Mouse (Mus musculus) liver, embryonic 13.5 days (tissue): ENCODE results near the gene Ppp1r26. TPM values are rescaled to one million over a fixed set of nuclear protein-coding genes. Genes with fewer than 3 reads are reported as not detected.

Source experiments
- ATAC-seq: fragments of 200-750 bp; cut with Nextera tagmentation; 2 replicates; pipeline ENCODE4 v1.8.0; 2017; ENCODE audit warnings: low read depth, mild to moderate bottlenecking, moderate number of reproducible peaks, moderate library complexity
- DNase-seq: peaks from one replicate; pipeline ENCODE4 v3.0.0; 2022
- H3K27ac ChIP-seq: fragments of 300-500 bp; sonication (generic); 2 replicates; pipeline ENCODE4 v1.5.1; 2015; ENCODE audit warnings: moderate library complexity, mild to moderate bottlenecking, inconsistent platforms
- H3K27me3 ChIP-seq: fragments of 300-500 bp; sonication (generic); 2 replicates; pipeline ENCODE4 v1.6.1; 2015; ENCODE audit warnings: mild to moderate bottlenecking, inconsistent platforms
- H3K36me3 ChIP-seq: fragments of 300-500 bp; sonication (generic); 2 replicates; pipeline ENCODE4 v1.6.1; 2015; ENCODE audit warnings: mild to moderate bottlenecking, inconsistent platforms
- H3K4me1 ChIP-seq: fragments of 300-500 bp; sonication (generic); replicated peaks from 2 replicates; pipeline ENCODE4 v1.6.1; 2015; ENCODE audit warnings: inconsistent platforms
- H3K4me2 ChIP-seq: fragments of 300-500 bp; sonication (generic); 2 replicates; pipeline ENCODE4 v1.6.1; 2015; ENCODE audit warnings: inconsistent platforms, mild to moderate bottlenecking, moderate library complexity
- H3K4me3 ChIP-seq: fragments of 300-500 bp; sonication (generic); replicated peaks from 2 replicates; pipeline ENCODE4 v1.5.1; 2015; ENCODE audit warnings: mild to moderate bottlenecking, inconsistent platforms
- H3K9ac ChIP-seq: fragments of 300-500 bp; sonication (generic); 2 replicates; pipeline ENCODE4 v1.6.1; 2015; ENCODE audit warnings: mild to moderate bottlenecking, inconsistent platforms
- H3K9me3 ChIP-seq: fragments of 300-500 bp; sonication (generic); replicated peaks from 2 replicates; pipeline ENCODE4 v1.6.1; 2016; ENCODE audit warnings: inconsistent platforms
- WGBS: fragments of 180-500 bp; shearing (Covaris S2); methylation state at CpG from one replicate; pipeline ENCODE4 v1.1.7; 2015; ENCODE audit not compliant: insufficient replicate concordance; 5-methylcytosine and 5-hydroxymethylcytosine counted together
- polyA plus RNA-seq: library from polyadenylated mRNA; unstranded; fragments of >200 nt; fragmentation: Nextera tagmentation; extraction: Ambion mirVana; gene quantifications from 2 replicates; pipeline ENCODE4 v1.2.1, GENCODE M21; 2015

The Ppp1r26 gene
- polyA plus RNA-seq, 1 experiment from 2014 or later: 0.16 TPM

DNA sequence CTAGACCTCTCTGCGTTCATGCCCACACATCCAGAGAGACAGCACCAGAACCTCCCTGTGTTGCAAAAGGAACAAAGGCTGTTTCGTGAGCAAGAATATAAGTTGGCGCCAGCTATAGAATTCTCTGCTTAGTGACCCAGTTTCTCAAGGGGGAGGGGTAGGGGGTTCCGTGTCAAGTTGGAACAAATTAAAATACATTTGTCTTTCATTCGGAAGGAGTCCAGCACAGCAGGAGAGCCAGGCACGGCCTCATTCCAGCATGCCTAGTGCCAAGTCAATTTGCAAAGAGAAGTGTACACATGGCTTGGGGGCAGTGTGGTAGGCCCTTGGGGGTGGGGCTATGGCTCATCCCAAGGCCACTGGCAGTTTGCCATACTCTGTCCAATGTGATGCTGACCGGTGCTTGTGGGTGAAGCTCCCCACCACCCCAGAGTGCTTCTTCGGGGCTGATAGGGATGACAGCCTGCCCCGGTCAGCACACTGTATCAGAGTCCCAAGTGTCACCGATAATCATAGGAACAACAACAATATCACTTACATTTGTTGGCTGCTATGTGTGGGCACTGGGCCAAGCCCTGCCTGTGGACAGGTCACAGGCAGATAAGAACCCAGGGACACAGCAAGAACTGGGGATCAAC, 31.1 kb upstream of the Ppp1r26 start:
- DNase-seq (no peak), ATAC-seq (peak; percentile 55)
- Histone ChIP-seq H3K36me3 (no peaks in the 10 kb centered on the region), H3K27me3 (no peaks in the 10 kb centered on the region), H3K4me3 (no peak overlapping the region), H3K9ac (no peak overlapping the region), H3K4me1 (peaks cover 10% of the 10 kb centered on the region; the same call in 1 of the 2 replicates), H3K9me3 (no peaks in the 10 kb centered on the region), H3K4me2 (no peak overlapping the region), H3K27ac (no peak overlapping the region)
- WGBS: 58% methylated on average over 10 of the region's 10 CpGs

DNA sequence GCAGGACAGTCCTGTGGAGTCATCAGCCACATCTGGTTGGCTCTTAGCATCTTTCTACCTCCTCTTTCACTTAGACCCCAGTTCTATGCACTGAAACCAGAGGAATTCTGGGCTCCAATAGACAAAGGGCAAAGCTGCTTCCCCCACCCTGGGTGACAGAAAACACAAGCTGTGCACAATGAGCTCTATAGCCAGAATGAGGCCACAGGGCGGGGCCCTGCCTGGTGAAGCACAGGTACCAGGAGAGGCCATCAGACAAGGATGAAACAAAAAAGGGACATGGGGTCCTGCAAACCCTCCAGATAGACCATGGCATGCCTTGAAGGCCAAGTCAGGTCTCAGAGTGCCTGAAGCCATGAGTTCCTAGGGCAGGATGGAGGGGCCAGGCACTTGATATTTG, 30.1 kb upstream of the Ppp1r26 start:
- Histone ChIP-seq H3K9me3 (no peaks in the 10 kb centered on the region), H3K9ac (no peak overlapping the region), H3K4me2 (no peak overlapping the region), H3K27me3 (no peaks in the 10 kb centered on the region), H3K36me3 (no peaks in the 10 kb centered on the region), H3K4me1 (peaks cover 10% of the 10 kb centered on the region; the same call in 1 of the 2 replicates), H3K4me3 (no peak overlapping the region), H3K27ac (0 out of 2 replicates have a peak overlapping the region, but pooled peaks have one; percentile 7)
- WGBS: 67% methylated on average over 1 of the region's 1 CpGs
- DNase-seq (no peak), ATAC-seq (no peak)

DNA sequence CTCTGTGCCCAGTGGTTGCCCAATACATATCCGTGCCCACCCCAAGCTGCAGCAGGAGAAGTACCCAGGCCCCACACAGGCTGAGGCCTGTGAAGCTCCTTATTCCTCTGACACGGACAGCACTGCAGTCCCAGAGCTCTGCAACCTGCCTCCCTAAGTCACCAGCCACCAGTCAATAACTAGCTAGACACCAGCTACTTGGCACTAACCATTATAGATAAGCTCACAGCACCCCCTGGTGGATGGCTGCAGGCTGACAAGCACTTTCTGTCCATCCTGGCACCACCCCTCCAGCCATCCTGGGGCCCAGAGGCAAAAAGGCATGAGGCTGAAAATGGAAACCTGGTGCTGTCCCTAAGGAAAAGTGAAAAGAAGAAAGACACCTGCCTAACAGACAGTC, 28.6 kb upstream of the Ppp1r26 start:
- 27% methylated on average over 2 of the region's 2 CpGs for WGBS
- ATAC-seq (no peak), DNase-seq (peak; percentile 60)
- no peaks in the 10 kb centered on the region for H3K9me3 ChIP-seq
- H3K4me2 ChIP-seq: no peak overlapping the region
- no peaks in the 10 kb centered on the region for H3K36me3 ChIP-seq
- H3K9ac ChIP-seq: no peak overlapping the region
- H3K4me3 ChIP-seq: no peak overlapping the region
- peaks cover 10% of the 10 kb centered on the region; the same call in 1 of the 2 replicates for H3K4me1 ChIP-seq
- H3K27ac ChIP-seq: no peak overlapping the region
- H3K27me3 ChIP-seq: no peaks in the 10 kb centered on the region

DNA sequence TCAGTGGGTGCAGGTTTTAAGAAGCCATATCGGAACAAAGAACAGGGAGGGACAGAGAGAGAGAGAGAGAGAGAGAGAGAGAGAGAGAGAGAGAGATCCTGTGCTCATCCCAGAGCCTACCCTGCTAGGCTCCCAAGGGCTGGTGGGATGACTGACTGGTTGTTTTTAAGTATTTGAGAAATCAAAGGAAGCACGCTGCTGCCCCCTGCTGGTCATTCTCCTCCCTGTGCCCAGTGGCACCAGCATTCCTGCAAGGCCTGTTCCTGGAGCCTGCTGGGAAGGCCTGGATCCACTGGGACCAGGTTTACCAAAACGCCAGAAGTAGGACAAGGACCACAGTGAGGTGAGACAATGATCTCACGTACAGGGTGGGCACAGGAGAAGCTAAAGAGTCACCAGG, 26.7 kb upstream of the Ppp1r26 start:
- Histone ChIP-seq H3K36me3 (no peaks in the 10 kb centered on the region), H3K9ac (no peak overlapping the region), H3K4me2 (no peak overlapping the region), H3K27ac (no peak overlapping the region), H3K4me1 (peaks cover 16% of the 10 kb centered on the region; the same call in 1 of the 2 replicates), H3K27me3 (no peaks in the 10 kb centered on the region), H3K9me3 (no peaks in the 10 kb centered on the region), H3K4me3 (no peak overlapping the region)
- ATAC-seq: no peak
- whole genome bisulfite sequencing: 14% methylated on average over 4 of the region's 4 CpGs
- DNase-seq: peak; percentile 45

DNA sequence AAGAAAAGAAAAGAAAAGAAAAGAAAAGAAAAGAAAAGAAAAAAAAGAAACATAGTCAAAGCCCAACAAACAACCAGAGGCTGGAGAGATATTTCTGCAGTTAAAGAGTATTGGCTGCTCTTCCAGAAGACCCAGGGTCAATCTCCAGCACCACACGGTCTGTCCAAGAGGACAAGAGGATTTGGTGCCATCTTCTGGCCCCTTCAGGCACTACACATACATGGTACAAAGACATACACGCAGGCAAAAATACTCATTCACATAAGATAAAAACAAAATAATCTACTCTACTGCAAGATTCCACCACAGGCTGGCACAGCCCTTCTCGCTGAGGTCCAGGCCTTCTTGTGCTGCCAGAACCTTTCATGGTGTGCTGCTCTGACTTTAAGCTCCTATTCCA, 23.4 kb upstream of the Ppp1r26 start:
- Histone ChIP-seq H3K4me2 (no peak overlapping the region), H3K36me3 (no peaks in the 10 kb centered on the region), H3K27ac (no peak overlapping the region), H3K27me3 (no peaks in the 10 kb centered on the region), H3K9ac (no peak overlapping the region), H3K4me1 (peaks cover 7% of the 10 kb centered on the region; the same call in 1 of the 2 replicates), H3K4me3 (no peak overlapping the region), H3K9me3 (no peaks in the 10 kb centered on the region)
- no peak for ATAC-seq
- peak; percentile 44 for DNase-seq
- WGBS: 19% methylated on average over 3 of the region's 3 CpGs

GRCm38 (mm10) chr2:28427226-28427625, 19.4 kb upstream of the Ppp1r26 start:
- H3K36me3 ChIP-seq: no peaks in the 10 kb centered on the region
- 68% methylated on average over 6 of the region's 6 CpGs for WGBS
- peaks cover 7% of the 10 kb centered on the region; the same call in 1 of the 2 replicates for H3K4me1 ChIP-seq
- H3K27me3 ChIP-seq: no peaks in the 10 kb centered on the region
- no peak overlapping the region for H3K27ac ChIP-seq
- no peaks in the 10 kb centered on the region for H3K9me3 ChIP-seq
- ATAC-seq: no peak
- H3K9ac ChIP-seq: no peak overlapping the region
- DNase-seq: no peak
- H3K4me2 ChIP-seq: no peak overlapping the region
- no peak overlapping the region for H3K4me3 ChIP-seq

GRCm38 (mm10) chr2:28430846-28431245, 15.8 kb upstream of the Ppp1r26 start:
- no peaks in the 10 kb centered on the region for H3K4me1 ChIP-seq
- DNase-seq (no peak), ATAC-seq (no peak)
- 42% methylated on average over 6 of the region's 6 CpGs for WGBS
- H3K27me3 ChIP-seq: no peaks in the 10 kb centered on the region
- H3K36me3 ChIP-seq: no peaks in the 10 kb centered on the region
- H3K4me3 ChIP-seq: no peak overlapping the region
- no peaks in the 10 kb centered on the region for H3K9me3 ChIP-seq
- H3K4me2 ChIP-seq: no peak overlapping the region
- H3K27ac ChIP-seq: no peak overlapping the region
- no peak overlapping the region for H3K9ac ChIP-seq

GRCm38 (mm10) chr2:28432811-28433210, 13.8 kb upstream of the Ppp1r26 start:
- 37% methylated on average over 1 of the region's 1 CpGs for WGBS
- Histone ChIP-seq H3K27ac (no peak overlapping the region), H3K27me3 (no peaks in the 10 kb centered on the region), H3K4me2 (no peak overlapping the region), H3K9ac (no peak overlapping the region), H3K4me3 (no peak overlapping the region), H3K4me1 (no peaks in the 10 kb centered on the region), H3K36me3 (no peaks in the 10 kb centered on the region), H3K9me3 (no peaks in the 10 kb centered on the region)
- ATAC-seq: no peak
- no peak for DNase-seq

GRCm38 (mm10) chr2:28433512-28433911, 13.1 kb upstream of the Ppp1r26 start:
- ATAC-seq (no peak), DNase-seq (no peak)
- Histone ChIP-seq H3K36me3 (no peaks in the 10 kb centered on the region), H3K27me3 (no peaks in the 10 kb centered on the region), H3K9me3 (no peaks in the 10 kb centered on the region), H3K4me1 (no peaks in the 10 kb centered on the region), H3K4me3 (no peak overlapping the region), H3K27ac (no peak overlapping the region), H3K4me2 (no peak overlapping the region), H3K9ac (no peak overlapping the region)
- WGBS: 20% methylated on average over 2 of the region's 2 CpGs

- H3K27ac ChIP-seq: no peak overlapping the region
- H3K4me3 ChIP-seq: no peak overlapping the region
- no peaks in the 10 kb centered on the region for H3K36me3 ChIP-seq
- H3K4me2 ChIP-seq: no peak overlapping the region
- 67% methylated on average over 11 of the region's 11 CpGs for WGBS
- H3K4me1 ChIP-seq: no peaks in the 10 kb centered on the region
- ATAC-seq: no peak
- no peak for DNase-seq
- H3K9ac ChIP-seq: no peak overlapping the region
- H3K9me3 ChIP-seq: no peaks in the 10 kb centered on the region
- H3K27me3 ChIP-seq: no peaks in the 10 kb centered on the region
These were observed 11.2 kb upstream of the Ppp1r26 start for GRCm38 (mm10) chr2:28435401-28435800.

DNA sequence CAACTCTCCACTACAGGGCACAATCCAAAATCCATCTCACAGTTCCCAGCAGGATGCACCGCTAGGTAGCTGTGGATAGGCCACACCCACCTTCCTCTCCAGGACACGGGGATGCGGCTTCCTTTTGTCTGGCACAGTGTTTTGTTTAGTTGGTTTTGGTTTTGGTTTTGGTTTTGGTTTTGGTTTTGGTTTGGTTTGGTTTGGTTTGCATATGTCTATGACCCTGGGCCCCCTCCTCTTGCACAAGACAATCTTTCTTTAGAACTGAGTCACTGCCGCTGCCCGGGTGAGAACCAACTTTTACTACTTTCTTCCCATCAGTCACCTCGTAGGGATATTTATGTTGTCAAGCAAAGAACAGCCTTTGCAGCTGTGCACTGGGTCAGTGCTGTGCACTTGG, 5.8 kb upstream of the Ppp1r26 start:
- Histone ChIP-seq H3K27me3 (peaks cover 17% of the 10 kb centered on the region), H3K4me1 (no peaks in the 10 kb centered on the region), H3K36me3 (no peaks in the 10 kb centered on the region), H3K9me3 (no peaks in the 10 kb centered on the region), H3K27ac (no peak overlapping the region), H3K4me3 (no peak overlapping the region), H3K4me2 (no peak overlapping the region), H3K9ac (no peak overlapping the region)
- ATAC-seq (no peak), DNase-seq (no peak)
- 62% methylated on average over 6 of the region's 6 CpGs for WGBS

- Histone ChIP-seq H3K27ac (no peak overlapping the region), H3K9me3 (no peaks in the 10 kb centered on the region), H3K36me3 (no peaks in the 10 kb centered on the region), H3K4me1 (no peaks in the 10 kb centered on the region), H3K4me3 (no peak overlapping the region), H3K4me2 (no peak overlapping the region), H3K27me3 (peaks cover 48% of the 10 kb centered on the region), H3K9ac (no peak overlapping the region)
- WGBS: 63% methylated on average over 4 of the region's 4 CpGs
- DNase-seq (no peak), ATAC-seq (no peak)
These were observed 1.5 kb upstream of the Ppp1r26 start for GRCm38 (mm10) chr2:28445082-28445481.
